Mouse (Mus musculus) bone marrow macrophage, adult 2 months (primary cell): ENCODE data around the gene Stpg3.

ENCODE experiments used
- CTCF ChIP-seq: IDR thresholded peaks from 2 replicates; pipeline ENCODE4 v1.5.1; 2012; ENCODE audit warnings: low read depth, mild to moderate bottlenecking, low read length, moderate library complexity
- POLR2A ChIP-seq: IDR thresholded peaks from 2 replicates; pipeline ENCODE4 v1.6.1; 2012; ENCODE audit warnings: mild to moderate bottlenecking, low read depth, low read length, borderline replicate concordance

DNA sequence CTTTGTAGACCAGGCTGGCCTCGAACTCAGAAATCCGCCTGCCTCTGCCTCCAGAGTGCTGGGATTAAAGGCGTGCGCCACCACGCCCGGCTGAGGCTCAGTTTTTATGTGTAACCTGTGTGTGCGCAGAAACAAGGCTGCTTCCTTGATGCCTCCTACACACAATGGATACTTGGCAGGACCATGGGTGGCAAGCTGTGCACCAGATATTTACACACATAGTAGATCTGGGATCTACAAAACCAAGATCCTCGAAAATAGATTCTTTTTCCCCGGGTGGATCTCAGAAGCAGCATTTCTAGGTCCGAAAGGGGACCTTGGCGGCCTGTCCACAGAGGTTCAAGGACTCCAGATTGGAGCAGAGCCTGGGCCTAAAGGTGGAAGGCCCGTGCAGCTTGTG is 47.4 kb upstream of the Stpg3 start:
- TF ChIP-seq POLR2A = no peak
- no peak for TF ChIP-seq CTCF
